10 mouse cellular contexts compared by ENCODE assay signal in genomic region chr10:34485079-34485478, GRCm38 (mm10). TPM values are rescaled to one million over a fixed set of nuclear protein-coding genes. Genes with fewer than 3 reads are reported as not detected.
DNase-seq lines count a peak whose midpoint lies in the region; ATAC-seq and TF ChIP-seq lines count a peak whose summit lies in the region.
"Had no signal": no experiment of that assay in that cellular context is flagged by ENCODE, and none has a peak within 500 bp of the region (broad histone marks: within the 10 kb centered on the region; RNA-seq: fewer than 3 reads in every experiment).

No protein-coding gene starts in this region.

- WGBS in heart, embryonic 12.5 days = 65% methylated on average over 4 of the region's 4 CpGs
- 25% methylated on average over 4 of the region's 4 CpGs for WGBS in intestine, postnatal 0 days

- peak; percentile 33; the same call in 1 of the 2 replicates for ATAC-seq in heart, embryonic 12.5 days (ENCODE audit: insufficient number of reproducible peaks, low FRiP score)
- peak; percentile 39; the same call in 1 of the 2 replicates for ATAC-seq in intestine, postnatal 0 days
- ATAC-seq: forebrain, embryonic 14.5 days had no signal

- peaks cover 3% of the 10 kb centered on the region; the same call in 1 of the 2 replicates for H3K4me1 ChIP-seq in heart, embryonic 12.5 days (replicated peaks)
- H3K4me1 ChIP-seq in intestine, postnatal 0 days (replicated peaks; ENCODE audit: control insufficient read depth, insufficient read depth, low read length) = 0 out of 2 replicates have a peak, but pooled peaks cover 3% of the 10 kb centered on the region

- DNase-seq in heart, postnatal 25 days (ENCODE audit: low spot score) = no peak
- DNase-seq in adrenal gland, adult 2 months = peak; percentile 53
- DNase-seq in lung, postnatal 10 days = peak; percentile 40
- DNase-seq in cerebellum, postnatal 36 days = no peak
- no peak for DNase-seq in cerebellum, adult 11 months
- no peak for DNase-seq in thymus, postnatal 25 days

- intact Hi-C loops in heart, postnatal 25 days (cut with DNase I) = no loop called here

- H3K4me2 ChIP-seq in heart, embryonic 12.5 days = peak overlapping the region; percentile 31
- H3K4me2 ChIP-seq in intestine, postnatal 0 days (replicated peaks; ENCODE audit: low read depth) = peak overlapping the region; percentile 77

- H3K27me3 ChIP-seq in heart, embryonic 12.5 days (replicated peaks) = no peaks in the 10 kb centered on the region
- no peaks in the 10 kb centered on the region for H3K27me3 ChIP-seq in intestine, postnatal 0 days (replicated peaks; ENCODE audit: control insufficient read depth, insufficient read depth, low read length)
- H3K27me3 ChIP-seq: limb, embryonic 12.5 days had no signal

- no peaks in the 10 kb centered on the region for H3K36me3 ChIP-seq in heart, embryonic 12.5 days
- no peaks in the 10 kb centered on the region for H3K36me3 ChIP-seq in intestine, postnatal 0 days (ENCODE audit: control insufficient read depth, insufficient read depth)
- H3K36me3 ChIP-seq: limb, embryonic 12.5 days had no signal

- no peaks in the 10 kb centered on the region for H3K9me3 ChIP-seq in heart, embryonic 12.5 days (replicated peaks)
- no peaks in the 10 kb centered on the region for H3K9me3 ChIP-seq in intestine, postnatal 0 days (ENCODE audit: control insufficient read depth)
- H3K9me3 ChIP-seq: limb, embryonic 12.5 days had no signal

- TF ChIP-seq CTCF in intestine, postnatal 0 days (IDR thresholded peaks at IDR 0.05; ENCODE audit: low read depth) = peak; percentile 67

- H3K4me3 ChIP-seq in heart, embryonic 12.5 days = no peak overlapping the region
- peak overlapping the region; percentile 59 for H3K4me3 ChIP-seq in intestine, postnatal 0 days (ENCODE audit: low read depth, low read length)

- H3K9ac ChIP-seq in heart, embryonic 12.5 days = no peak overlapping the region
- H3K9ac ChIP-seq in intestine, postnatal 0 days (ENCODE audit: low read depth, low read length) = no peak overlapping the region
- H3K9ac ChIP-seq: limb, embryonic 12.5 days had no signal

- no peak overlapping the region for H3K27ac ChIP-seq in heart, embryonic 12.5 days (ENCODE audit: poor library complexity, severe bottlenecking)
- H3K27ac ChIP-seq in intestine, postnatal 0 days (ENCODE audit: low read depth, low read length) = no peak overlapping the region
- H3K27ac ChIP-seq: limb, embryonic 12.5 days had no signal

RNA-seq across cellular contexts. Expression of gene Frk, which starts 1.9 kb away (rescaled TPM):
- 4.4 and 5.5 TPM in 2 replicates for polyA plus RNA-seq in heart, embryonic 12.5 days (2016; fragmentation: Nextera tagmentation; extraction: Ambion mirVana)
- 1 to 10 TPM; 1.6 to 2.1 TPM for total RNA-seq in heart, postnatal 25 days (2021)
- 10 to 100 TPM in 1 of 2 experiments, 1 to 10 TPM in 1; 7.1 to 19.8 TPM for total RNA-seq in adrenal gland, adult 2 months (2021)
- polyA plus RNA-seq in adrenal gland, adult 2 months (2012; rRNA removed) = 0.97 and 1.3 TPM in 2 replicates
- polyA plus RNA-seq in intestine, postnatal 0 days (2015; fragmentation: Nextera tagmentation; extraction: Ambion mirVana) = 18.0 and 19.7 TPM in 2 replicates

Comparison
In these comparisons a context has a peak if more than half of its experiments do, and no peak if none do; other contexts are left out.
1. DNase-seq: peak in adrenal gland, adult 2 months (single experiment) and lung, postnatal 10 days (single experiment); none in heart, postnatal 25 days (single experiment), cerebellum, postnatal 36 days (0 of 2), cerebellum, adult 11 months (single experiment) and thymus, postnatal 25 days (single experiment).